Mouse (Mus musculus): ENCODE results near the gene Cacna1c.

DNA sequence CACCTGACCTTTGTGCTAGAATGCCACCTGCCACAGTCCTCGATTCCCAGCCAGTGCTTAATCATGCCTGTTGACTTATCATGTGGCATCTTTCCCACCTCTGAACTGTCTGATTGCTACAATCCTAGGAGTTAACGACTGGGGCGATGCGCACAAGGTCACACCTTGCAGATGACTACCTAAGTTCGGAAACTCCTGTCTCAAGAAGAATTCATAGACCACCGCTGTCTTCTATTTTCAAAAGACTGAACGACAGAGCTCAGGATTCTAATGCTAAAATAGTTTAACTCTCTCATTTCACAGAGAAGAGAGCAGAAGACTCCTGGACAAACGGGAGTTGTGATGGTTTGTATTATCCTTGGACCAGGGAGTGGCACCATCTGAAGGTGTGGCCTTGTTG is 426.4 kb downstream of the Cacna1c start:
- TF ChIP-seq E2F4 (IDR thresholded peaks at IDR 0.05; ENCODE audit: insufficient read depth) (no peak), POLR2A (IDR thresholded peaks at IDR 0.05; ENCODE audit: insufficient read length, low read depth) (no peak), USF1 (IDR thresholded peaks at IDR 0.05; ENCODE audit: low read depth) (no peak), MYOD1 (IDR thresholded peaks at IDR 0.05; ENCODE audit: control insufficient read depth in 1 of 3, insufficient read length in 2 of 3, low read depth in 2 of 3) (no peak), POLR2AphosphoS2 (IDR thresholded peaks at IDR 0.05; ENCODE audit: insufficient read length, low read depth) (no peak), MAX (IDR thresholded peaks at IDR 0.05; ENCODE audit: low read depth) (no peak), CEBPB (IDR thresholded peaks at IDR 0.05; ENCODE audit: insufficient read depth, poor library complexity, severe bottlenecking) (no peak)

All from myocyte (in vitro differentiated cells).